Mouse (Mus musculus): ENCODE data around the gene Hhatl.
A peak's percentile ranks its signal among the peaks of the same experiment; 100 is the strongest.

Gene Hhatl

DNA sequence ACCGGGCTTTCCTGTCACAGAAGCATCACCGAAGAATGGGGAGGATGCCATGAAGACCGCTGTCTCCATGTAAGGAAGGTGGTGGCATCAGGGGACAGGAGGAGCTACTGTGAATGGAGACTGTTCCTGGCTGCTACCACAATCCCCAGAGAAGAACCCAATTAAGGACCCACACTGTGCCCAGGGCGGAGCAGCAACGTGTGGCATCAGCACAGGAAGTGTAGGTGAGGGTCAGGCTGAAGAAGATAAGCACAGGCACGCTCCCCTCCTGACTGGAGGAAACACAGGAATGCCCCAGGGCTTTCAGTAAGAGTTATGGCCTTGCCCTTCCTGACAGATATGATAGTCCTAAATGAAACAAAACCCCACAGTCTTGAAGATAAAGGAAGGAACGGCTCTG is 10.4 kb upstream of the Hhatl start:
- no peak for DNase-seq

DNA sequence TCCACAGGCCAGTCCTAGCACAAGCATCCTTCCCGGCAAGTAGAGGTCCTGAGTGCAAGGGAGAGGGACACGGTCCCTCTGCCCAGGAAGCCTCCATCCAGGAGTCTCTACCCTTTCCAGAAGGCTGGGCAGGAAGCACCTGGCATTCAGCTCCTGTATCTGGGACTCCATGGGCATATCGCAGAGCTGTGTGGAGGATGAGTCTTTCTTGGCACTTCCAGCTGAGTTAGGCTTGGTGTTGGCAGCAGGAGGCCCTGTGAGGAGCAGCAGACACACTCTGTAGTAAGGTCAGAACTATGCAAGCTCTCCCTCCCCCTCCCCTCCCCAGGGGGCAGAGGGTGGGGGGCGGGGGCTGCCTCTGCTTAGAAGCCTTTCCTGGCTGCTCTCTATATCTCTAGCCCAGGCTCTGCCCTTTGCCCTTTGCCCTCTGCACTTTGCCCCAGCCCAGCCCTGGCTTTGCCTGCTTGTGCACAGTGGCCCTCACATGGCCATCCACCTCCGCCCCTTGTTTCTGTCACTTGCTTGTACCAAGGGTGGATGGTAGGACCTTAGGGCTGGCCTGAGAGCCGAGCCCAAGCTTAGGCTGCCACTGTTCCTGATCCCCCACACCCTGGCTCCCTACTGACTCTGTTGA is 6.7 kb upstream of the Hhatl start:
- DNase-seq = no peak

DNA sequence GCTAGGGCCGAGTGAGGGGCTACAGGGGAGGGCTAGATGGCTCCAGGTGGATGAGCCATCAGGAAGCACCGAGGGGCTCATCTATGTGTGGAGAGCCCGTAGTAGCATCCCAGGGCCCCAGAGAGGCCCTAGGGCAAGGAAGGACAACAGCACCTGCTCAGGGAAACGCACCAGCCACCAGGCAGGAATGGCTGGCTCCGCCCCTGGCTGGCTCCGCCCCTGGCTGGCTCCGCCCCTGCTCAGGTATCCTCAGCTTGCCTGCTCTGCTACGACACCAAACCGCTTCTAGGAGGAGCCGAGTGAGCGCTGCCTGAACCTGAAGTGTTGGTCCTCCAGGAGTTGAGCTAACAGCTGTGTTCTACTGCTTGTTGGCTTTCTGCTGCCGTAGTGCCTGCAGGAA is 5.4 kb upstream of the Hhatl start:
- DNase-seq = peak; percentile 60 to 62

DNA sequence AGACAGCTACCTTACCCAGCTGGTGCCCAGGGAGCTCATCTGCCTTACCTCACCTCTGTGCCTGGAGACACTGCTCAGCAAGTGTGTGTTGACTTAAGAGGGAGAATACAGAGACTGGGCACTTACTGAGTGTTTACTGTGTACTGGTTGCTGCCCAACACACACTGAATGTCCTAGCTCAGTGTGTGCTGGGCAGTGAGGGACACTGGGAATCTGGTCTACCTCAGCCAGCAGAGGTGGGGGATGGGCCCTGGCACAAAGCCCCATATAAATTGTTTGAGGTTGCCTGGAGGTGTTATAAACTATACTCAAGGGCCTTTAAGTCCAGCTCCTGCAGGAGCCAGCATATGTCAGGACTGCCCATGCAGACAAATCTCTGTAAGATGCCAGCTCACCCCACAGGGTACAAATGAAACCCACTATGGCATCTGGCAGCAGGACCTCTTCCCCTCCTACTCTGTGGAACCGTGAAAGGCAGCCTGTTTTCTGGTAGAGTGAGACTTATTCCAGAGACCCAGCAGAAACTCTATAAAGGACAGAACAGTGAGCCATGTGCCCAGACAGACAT is 2.7 kb upstream of the Hhatl start:
- peak; percentile 49 to 50 for DNase-seq

DNA sequence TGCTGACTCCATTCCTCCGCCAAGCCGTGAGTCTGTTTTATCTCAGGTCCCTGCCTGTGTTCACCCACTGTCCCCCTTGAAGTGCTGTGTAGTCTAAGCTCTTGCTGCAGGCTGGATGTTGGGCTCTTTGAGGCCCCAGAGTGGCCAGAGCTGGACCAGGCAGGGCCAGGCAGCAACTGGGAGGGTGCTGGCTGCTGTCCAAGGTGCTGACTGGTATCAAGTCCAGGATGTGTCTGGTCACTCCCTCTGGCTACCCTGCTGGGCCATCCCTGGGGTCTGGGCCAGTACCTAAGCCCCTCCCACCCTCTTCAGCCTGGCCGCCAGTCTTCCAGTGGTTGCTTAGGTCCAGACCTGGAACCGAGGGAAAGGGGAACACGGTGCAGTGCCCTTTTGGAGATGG is 1.1 kb downstream of the Hhatl start:
- DNase-seq = peak; percentile 41 to 60

DNA sequence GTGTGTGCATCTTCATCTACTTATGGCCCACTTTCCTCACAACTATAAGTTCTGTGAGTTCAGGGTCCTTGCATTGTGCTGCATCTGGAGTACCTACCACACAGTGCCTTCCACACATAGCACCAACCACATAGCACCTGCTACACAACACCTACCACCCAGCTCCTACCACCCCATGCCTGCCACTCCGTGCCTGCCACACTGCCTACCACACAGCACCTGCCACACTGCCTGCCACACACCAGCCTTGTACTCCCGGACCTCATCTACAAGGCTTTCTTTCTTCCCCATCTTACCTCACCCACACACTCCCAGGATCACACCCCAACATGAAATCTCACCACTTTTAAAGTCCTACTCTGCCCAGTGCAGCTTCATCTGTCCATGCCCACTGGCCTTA is 5.9 kb downstream of the Hhatl start:
- DNase-seq = no peak

DNA sequence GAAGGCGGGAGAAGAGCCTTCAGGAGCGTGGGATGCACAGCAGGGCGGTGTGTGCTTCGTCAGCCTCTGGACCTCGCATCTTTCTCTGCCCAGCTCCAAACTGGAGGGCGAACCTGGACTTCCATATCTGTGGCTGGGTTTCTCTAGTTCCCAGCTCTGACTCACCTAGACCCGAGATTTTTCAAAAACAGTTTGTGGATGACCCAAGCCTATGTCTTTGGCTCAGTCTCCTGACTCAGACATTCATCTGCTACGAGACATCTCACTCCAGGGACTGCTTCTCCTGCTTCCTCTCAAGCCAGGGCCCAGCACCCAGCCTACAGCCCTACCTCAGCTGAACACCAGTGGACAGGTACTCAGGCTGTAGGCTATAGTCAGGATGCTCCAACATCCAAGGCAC is 7.0 kb downstream of the Hhatl start:
- no peak for DNase-seq

DNA sequence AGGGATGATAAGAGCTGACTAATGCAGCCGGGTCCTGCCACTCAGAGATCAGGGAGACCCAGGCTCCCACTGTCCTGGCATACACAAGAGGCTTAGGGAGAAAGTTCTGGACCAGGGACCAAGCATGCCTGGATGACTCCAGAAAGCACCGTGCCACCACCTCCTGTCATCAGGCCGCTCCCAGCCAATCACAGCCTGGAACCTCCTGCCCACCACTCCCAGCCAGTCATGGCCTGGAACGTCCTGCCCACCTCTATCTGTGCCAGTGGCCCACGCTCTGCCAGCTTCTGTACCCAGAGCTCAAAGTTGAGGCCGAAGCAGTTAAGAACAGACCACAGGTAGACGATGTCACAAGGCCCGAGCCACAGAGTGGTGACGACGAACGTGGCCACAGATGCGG is 7.5 kb downstream of the Hhatl start:
- DNase-seq = no peak

DNA sequence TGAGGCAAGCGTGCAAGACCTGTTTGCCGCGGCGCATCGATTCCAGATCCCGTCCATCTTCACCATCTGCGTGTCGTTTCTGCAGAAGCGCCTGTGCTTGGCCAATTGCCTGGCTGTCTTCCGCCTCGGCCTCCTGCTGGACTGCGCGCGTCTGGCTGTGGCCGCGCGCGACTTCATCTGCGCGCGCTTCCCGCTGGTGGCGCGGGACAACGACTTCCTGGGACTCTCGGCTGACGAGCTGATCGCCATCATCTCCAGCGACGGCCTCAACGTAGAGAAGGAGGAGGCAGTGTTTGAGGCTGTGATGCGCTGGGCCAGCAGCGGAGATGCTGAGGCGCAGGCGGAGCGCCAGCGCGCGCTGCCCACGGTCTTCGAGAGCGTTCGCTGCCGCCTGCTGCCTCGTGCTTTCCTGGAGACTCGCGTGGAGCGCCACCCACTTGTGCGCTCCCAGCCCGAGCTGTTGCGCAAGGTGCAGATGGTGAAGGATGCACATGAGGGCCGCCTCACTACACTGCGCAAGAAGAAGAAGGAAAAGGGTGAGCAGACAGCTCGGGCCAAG is 14.2 kb downstream of the Hhatl start:
- no peak for DNase-seq

DNA sequence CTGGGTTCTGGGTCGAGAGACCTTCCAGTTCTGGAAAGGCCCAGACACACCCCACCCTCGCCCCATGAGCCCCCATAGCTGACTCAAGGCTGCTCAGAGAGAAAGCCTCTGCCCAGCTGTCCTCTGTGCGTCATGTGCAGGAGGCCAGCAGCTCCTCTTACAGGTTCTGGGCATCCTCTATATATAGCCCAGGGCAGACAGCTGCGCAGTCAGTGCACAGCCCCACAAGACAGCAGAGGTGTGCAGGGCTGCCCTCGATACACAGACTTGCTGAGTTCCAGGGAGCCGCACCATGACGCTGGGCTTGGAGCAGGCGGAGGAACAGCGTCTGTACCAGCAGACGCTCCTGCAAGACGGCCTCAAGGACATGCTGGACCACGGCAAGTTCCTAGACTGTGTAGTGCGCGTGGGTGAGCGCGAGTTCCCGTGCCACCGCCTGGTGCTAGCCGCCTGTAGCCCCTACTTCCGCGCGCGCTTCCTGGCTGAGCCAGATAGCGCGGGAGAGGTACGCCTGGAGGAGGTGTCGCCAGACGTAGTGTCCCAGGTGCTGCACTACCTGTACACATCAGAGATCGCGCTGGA is 14.7 kb downstream of the Hhatl start, which contains the start of gene Klhl40:
Gene Klhl40, plus strand, starts transcription at position 124 of the 582 bp plus-strand sequence.
- DNase-seq = no peak

DNA sequence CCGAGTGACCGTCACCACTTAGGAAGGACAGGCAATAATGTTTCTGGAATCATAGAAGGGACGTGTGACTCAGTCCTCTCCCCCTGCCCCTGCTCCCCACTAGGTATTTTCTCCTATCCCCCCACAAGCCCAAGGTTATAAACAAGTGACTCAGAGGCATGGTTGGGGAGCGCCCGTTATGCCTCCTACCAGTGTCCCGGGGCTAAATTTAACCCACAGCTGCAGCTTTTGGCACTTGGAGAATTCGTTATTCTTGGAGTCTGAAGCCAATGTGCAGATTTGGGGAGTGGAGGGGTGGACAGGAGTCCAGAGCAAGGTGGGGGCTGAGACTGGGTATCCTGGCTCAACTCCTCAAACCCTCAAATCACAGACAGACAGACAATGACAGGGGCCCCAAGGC is 15.8 kb downstream of the Hhatl start:
- no peak for DNase-seq

DNA sequence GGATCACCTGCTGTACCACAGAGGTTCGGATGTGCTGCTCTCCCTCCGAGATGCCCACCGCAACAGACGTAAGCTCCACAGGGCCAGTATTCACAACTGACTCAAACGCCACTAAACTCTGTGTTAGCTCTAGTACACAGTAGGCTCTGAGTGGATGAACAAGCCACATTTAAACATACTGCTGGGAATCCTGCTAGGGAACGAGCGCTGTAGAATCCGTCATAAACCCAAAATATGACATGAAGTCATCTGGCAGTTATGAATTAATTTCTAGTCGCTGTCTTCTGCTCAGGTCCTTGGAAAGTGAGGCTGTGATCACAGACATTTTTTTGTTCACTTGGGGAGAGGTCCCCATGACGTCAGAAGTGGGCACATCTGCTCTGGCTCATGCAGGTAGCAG is 16.4 kb downstream of the Hhatl start:
- no peak for DNase-seq

DNA sequence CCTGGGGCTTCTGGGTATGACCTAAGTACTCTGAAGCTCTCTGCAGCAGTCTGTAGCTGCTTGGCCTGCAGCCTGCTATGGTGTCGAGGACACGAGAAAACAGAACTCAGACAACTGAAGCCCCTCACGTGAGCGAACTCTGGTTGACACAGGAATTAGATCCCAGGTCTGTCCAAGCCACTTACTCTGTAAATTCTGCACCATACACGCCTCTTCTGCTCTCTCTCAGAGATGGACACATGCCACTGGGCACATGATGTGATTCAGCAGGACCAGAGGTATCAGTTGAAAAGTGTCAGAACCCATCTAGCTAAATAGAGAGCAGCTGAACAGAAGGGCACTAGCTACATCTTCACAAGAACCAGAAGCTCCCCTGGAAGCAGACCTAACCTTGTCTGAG is 19.9 kb downstream of the Hhatl start:
- DNase-seq = no peak

DNA sequence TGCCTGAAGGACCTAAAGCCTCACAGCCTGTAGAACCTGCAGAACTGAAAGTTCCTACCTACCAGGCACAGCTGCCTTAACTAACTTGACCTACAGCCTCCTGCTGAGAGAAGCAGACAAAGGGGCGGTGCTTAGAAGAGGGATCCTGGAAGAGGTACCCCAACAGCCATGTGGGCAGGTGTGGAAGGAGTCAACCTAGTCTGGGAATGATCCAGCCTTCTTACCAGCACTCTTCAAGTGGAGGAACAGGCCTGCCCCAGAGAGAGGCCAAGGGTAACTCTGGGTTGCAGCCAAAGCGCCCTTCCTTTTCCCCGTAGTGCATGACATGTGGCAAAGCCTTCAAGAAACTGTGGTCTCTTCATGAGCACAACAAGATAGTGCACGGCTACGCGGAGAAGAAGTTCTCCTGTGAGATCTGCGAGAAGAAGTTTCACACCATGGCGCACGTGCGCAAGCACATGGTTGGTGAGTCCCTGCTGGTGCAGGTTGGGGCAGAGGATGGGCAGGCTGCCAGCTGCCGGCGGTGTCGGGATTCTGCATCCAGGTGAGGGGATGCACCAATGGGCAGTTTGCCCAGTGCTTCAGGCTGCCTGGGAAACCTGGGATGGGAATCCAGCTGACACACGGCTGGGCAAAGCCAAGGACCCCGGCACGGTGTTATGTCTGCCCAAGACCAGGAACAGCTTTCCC is 27.0 kb downstream of the Hhatl start:
- DNase-seq = no peak

DNA sequence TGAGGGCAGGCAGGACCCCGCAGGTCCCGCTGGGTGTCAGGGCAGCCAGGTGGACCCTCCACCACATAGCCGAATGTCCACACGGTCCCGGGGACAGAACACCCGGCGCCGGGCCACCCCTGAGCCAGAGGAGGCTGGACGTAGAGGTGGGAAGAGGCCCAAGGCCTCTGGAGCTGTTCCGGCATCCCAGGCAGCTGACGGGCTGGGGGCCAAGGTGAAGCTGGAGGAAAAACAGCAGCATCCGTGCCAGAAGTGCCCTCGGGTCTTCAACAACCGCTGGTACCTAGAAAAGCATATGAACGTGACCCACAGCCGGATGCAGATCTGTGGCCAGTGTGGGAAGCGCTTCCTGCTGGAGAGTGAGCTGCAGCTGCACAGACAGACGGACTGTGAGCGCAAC is 28.6 kb downstream of the Hhatl start:
- DNase-seq = no peak

DNA sequence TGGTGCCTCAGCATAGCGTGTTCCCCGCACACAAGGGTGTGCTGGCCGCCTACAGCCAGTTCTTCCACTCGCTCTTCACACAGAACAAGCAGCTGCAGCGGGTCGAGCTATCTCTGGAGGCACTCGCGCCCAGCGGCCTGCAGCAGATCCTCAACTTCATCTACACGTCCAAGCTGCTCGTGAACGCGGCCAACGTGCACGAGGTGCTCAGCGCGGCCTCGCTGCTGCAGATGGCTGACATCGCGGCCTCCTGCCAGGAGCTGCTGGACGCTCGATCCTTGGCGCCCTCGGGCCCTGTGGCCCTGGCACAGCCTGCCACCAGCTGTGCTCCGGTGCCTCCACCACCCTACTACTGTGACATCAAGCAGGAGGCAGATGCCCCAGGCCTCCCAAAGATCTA is 29.5 kb downstream of the Hhatl start:
- no peak for DNase-seq

DNA sequence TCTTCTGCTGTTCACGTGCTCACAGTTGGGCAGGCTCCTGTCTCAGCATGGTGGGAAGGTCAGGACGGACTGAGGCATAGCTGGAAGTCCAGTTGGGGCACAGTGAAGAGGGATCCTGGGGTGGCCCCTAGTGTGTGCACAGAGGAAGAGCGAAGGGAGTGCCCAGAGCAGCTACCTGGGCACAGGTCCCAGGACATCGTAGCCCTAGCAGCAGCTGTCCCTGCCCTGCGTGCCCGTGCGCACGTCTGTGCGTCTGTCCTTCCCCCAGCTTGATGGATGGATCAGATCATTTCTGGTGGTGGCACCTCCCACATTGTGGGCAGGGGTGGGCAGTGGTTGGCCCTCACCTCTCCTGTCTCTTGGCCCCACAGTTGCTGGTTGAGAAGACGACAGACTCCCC is 30.1 kb downstream of the Hhatl start:
- DNase-seq = no peak

DNA sequence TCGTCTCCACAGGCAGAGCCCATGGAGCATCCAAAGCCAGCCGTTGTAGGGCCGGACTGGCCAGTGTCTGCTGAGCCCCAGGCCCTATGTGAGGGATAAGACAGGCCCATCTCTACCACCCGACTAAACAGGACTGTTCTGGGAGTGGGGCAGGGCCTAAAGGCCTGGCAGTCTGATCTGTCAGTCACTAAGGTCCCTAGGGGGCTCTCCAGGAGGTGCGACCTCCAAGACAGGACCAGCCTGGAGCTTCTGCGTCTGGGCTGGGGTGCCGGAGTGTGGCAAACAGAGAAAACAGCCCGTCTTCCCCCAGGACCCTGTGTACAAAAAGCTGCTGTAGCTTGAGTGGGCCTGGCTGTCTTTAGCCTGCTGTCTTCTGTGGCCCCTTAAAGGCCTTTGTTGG is 30.5 kb downstream of the Hhatl start:
- DNase-seq = no peak

DNA sequence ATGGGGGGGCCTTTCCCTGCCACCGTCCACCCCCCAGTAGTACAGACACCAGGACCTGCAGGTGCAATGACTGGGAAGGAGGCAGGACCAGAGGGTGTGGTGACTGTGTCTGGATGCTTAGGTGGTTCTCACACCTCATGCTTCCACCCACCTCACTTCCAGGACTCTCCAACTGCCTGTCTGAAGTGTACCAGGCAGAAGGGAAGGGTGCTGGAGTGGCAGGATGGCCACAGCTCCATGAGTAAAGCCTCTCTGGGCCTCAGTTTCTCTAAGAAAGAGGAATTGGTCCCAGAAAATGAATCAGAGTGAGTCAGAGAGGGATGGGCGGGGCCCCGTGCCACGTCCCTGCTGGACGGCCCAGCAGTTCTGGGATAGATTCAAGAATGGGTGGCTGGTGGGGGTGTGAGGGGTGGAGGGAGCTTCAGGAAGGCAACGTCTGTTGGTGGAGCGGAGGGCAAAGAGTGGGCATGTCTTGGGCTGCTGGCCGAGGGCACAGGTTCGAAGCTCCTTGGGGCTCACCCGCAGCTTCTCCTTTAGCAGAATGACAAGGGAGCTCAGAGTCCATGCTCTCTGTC is 31.1 kb downstream of the Hhatl start:
- no peak for DNase-seq

DNA sequence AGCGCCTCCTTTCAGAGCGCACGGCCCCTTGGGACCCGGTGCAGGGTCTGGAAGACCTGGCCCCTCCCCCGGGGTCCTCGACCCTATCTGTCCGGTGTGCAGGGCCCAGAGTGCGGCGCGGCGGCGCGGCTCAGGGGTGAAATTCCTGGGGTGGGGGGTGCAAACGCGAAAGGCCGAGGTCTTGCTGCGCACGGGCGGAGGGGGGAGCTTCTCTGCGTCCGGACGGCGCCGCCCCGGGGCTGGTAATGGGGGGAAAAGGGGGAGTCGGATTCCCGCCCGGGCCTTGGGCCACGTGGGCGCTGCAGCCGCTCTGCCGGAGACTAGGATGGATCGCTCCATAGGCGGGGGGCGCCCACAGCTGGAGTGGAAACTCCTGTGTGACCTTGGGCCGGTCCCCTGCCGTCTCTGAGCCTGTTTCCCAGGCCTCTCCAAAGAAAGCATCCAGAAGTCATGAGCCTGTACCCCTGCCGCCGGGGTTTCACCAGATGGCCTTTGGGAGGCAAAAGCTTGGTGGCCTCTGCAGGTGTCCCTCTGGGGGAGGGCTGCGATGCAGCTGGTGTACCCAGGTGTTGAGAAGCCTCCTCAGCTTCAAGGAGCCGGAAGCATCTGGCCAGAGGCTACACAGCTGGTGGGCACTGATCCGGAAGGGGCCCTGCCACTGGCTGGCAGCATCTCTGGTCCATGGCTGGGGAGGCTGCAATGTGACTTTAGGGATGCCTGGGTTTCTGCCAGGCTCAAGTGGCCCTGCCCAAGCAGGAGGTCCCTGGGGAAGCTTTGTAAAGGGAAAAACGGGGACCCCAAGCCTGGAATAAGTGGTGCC is 31.8 kb downstream of the Hhatl start:
- DNase-seq = peak; percentile 42 to 53

DNA sequence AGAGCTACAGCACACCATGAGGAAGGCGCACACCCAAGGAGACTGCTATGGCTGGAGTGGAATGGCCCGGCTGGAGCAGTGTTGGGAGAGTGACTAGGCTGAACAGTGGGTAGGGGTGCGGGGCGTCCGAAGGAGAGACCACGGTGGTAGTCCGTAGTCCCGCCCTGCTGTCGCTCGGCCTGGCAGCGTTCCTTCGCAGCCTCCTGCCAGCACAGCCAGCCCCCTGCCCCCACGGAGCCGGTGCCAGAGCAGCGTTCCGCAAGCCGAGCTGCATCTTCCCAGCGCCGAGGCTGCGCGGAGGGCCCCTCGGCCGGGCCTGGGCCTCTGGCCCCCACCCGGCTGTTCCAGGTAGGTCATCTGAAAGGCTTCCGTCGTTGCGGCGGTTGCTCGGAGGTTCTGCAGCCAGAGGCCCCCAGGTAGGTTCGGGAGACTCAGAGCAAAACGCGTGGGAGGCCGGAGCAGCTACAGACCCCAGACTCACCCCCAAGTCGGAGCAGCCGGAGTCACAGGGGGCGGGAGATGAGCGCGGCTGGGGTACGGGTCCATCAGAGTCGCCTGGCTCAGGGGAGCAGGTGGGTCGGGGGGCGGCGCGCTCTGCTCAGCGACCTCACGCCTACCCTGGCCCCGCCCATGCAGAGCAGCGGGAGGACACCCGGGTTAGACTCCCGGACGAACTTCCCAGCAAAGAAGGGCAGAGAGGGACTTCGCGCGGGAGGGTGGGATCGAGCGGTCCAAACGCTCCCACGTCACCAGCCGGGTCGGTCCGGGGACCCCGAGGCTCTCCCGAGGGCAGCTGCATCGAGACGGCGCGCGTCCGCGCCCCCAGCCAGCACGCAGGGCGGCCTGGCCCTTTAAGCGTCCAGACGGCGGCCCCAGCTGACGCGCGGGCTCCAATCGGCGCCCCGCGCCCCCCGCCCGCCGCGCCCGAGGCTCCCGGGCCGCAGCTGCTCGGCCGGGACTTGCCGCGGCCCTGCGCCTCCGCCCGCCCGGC is 32.9 kb downstream of the Hhatl start, which contains the start of gene Zfp651:
Gene Zfp651, plus strand, starts transcription at position 240 of the 991 bp plus-strand sequence.
- peak; percentile 28 to 37 for DNase-seq

Measured in kidney, adult 8-10 months (tissue).